12 mouse cellular contexts compared by ENCODE assay signal in the genomic region with DNA sequence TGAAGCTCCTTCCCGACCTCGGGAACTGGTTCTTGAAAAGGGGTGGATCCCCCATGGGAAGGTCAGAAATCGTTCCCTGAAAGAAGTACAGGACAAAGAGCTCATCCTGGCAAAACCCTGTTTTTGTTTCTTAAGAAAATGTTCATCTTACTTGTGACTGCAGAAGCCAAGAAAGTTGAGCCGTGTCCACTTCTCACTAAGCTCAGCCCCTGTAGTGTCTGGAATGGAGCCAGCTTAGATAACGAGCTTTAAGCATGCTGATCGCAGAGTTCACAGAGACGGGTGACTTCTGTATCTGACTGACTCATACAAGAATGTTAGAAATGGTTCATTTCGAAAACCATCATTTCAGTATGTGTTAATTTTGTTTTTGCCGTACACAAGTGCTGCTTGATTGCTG.
DNase-seq lines count a peak whose midpoint lies in the region; ATAC-seq lines count a peak whose summit lies in the region.
"Had no signal": no experiment of that assay in that cellular context is flagged by ENCODE, and none has a peak within 500 bp of the region (broad histone marks: within the 10 kb centered on the region; RNA-seq: fewer than 3 reads in every experiment).

No protein-coding gene starts in this region.

- DNase-seq in 416B (ENCODE audit: low read depth) (peak; percentile 18), MEL-GATA-1-ER (ENCODE audit: extremely low read depth, low read depth) (peak; percentile 70), MN1 (ENCODE audit: low spot score) (no peak)
- DNase-seq in gastrocnemius, postnatal 25 days = no peak
- no peak for DNase-seq in layer of hippocampus, adult 8-10 months (ENCODE audit: low spot score in 2 of 2)
- DNase-seq: layer of hippocampus, adult 9-11 months had no signal

- H3K4me2 ChIP-seq in intestine, embryonic 16.5 days (ENCODE audit: low read depth, low read length) = no peak overlapping the region
- H3K4me2 ChIP-seq in intestine, embryonic 15.5 days (replicated peaks) = no peak overlapping the region
- peak overlapping the region; percentile 29 for H3K4me2 ChIP-seq in heart, embryonic 16.5 days (ENCODE audit: low read depth, low read length)
- H3K4me2 ChIP-seq: hindbrain, embryonic 12.5 days had no signal

- 52% methylated on average over 9 of the region's 9 CpGs for WGBS in intestine, embryonic 16.5 days
- 56% methylated on average over 9 of the region's 9 CpGs for WGBS in intestine, embryonic 15.5 days
- WGBS in heart, embryonic 16.5 days = 30% methylated on average over 9 of the region's 9 CpGs

- no peak overlapping the region for H3K9ac ChIP-seq in intestine, embryonic 16.5 days (ENCODE audit: low read depth, low read length)
- no peak overlapping the region for H3K9ac ChIP-seq in intestine, embryonic 15.5 days
- no peak overlapping the region for H3K9ac ChIP-seq in heart, embryonic 16.5 days (ENCODE audit: low read length)
- H3K9ac ChIP-seq: hindbrain, embryonic 12.5 days had no signal

- peak; percentile 53; the same call in 1 of the 2 replicates for ATAC-seq in intestine, embryonic 16.5 days
- no peak for ATAC-seq in intestine, embryonic 15.5 days
- ATAC-seq in heart, embryonic 16.5 days (replicated peaks; ENCODE audit: extremely low read depth, insufficient read depth, low FRiP score) = peak; percentile 59; the same call in 1 of the 2 replicates
- ATAC-seq: forebrain, embryonic 16.5 days had no signal

- no peaks in the 10 kb centered on the region for H3K27me3 ChIP-seq in intestine, embryonic 16.5 days (replicated peaks; ENCODE audit: control insufficient read depth, insufficient read depth, low read length)
- H3K27me3 ChIP-seq in intestine, embryonic 15.5 days (replicated peaks) = no peaks in the 10 kb centered on the region
- H3K27me3 ChIP-seq in heart, embryonic 16.5 days (ENCODE audit: control insufficient read depth, insufficient read depth, low read length) = no peaks in the 10 kb centered on the region
- H3K27me3 ChIP-seq: hindbrain, embryonic 12.5 days had no signal

- no peaks in the 10 kb centered on the region for H3K9me3 ChIP-seq in intestine, embryonic 16.5 days (ENCODE audit: control insufficient read depth, low read length)
- H3K9me3 ChIP-seq in intestine, embryonic 15.5 days = no peaks in the 10 kb centered on the region
- no peaks in the 10 kb centered on the region for H3K9me3 ChIP-seq in heart, embryonic 16.5 days (replicated peaks; ENCODE audit: control insufficient read depth, low read length)
- H3K9me3 ChIP-seq: hindbrain, embryonic 12.5 days; midbrain, embryonic 10.5 days had no signal

- H3K4me3 ChIP-seq in intestine, embryonic 16.5 days (ENCODE audit: low read length) = no peak overlapping the region
- no peak overlapping the region for H3K4me3 ChIP-seq in intestine, embryonic 15.5 days (replicated peaks)
- no peak overlapping the region for H3K4me3 ChIP-seq in heart, embryonic 16.5 days (ENCODE audit: low read length)
- H3K4me3 ChIP-seq: hindbrain, embryonic 12.5 days; midbrain, embryonic 10.5 days had no signal

- no peak overlapping the region for H3K27ac ChIP-seq in intestine, embryonic 16.5 days (ENCODE audit: low read length)
- H3K27ac ChIP-seq in intestine, embryonic 15.5 days = no peak overlapping the region
- H3K27ac ChIP-seq in heart, embryonic 16.5 days (ENCODE audit: low read length) = 0 out of 2 replicates have a peak overlapping the region, but pooled peaks have one; percentile 16
- H3K27ac ChIP-seq: hindbrain, embryonic 12.5 days; midbrain, embryonic 10.5 days had no signal

- peaks cover 14% of the 10 kb centered on the region for H3K4me1 ChIP-seq in intestine, embryonic 16.5 days (ENCODE audit: control insufficient read depth, insufficient read depth, low read length)
- H3K4me1 ChIP-seq in intestine, embryonic 15.5 days (replicated peaks) = 0 out of 2 replicates have a peak, but pooled peaks cover 2% of the 10 kb centered on the region
- peaks cover 26% of the 10 kb centered on the region for H3K4me1 ChIP-seq in heart, embryonic 16.5 days (ENCODE audit: control insufficient read depth, insufficient read depth, low read length)
- H3K4me1 ChIP-seq: hindbrain, embryonic 12.5 days; midbrain, embryonic 10.5 days had no signal

- 0 out of 2 replicates have a peak, but pooled peaks cover 2% of the 10 kb centered on the region for H3K36me3 ChIP-seq in intestine, embryonic 16.5 days (ENCODE audit: control insufficient read depth, insufficient read depth, low read length)
- H3K36me3 ChIP-seq in intestine, embryonic 15.5 days = no peaks in the 10 kb centered on the region
- H3K36me3 ChIP-seq in heart, embryonic 16.5 days (ENCODE audit: control insufficient read depth, insufficient read depth) = peaks cover 15% of the 10 kb centered on the region
- H3K36me3 ChIP-seq: hindbrain, embryonic 12.5 days had no signal

Comparison
In these comparisons a context has a peak if more than half of its experiments do, and no peak if none do; other contexts are left out.
1. DNase-seq: peak in 416B (single experiment) and MEL-GATA-1-ER (single experiment); none in MN1 (single experiment), gastrocnemius, postnatal 25 days (single experiment) and layer of hippocampus, adult 8-10 months (0 of 2).